Mouse (Mus musculus) ES-E14 (cell line): ENCODE data around the gene Cnbp. TPM values are rescaled to one million over a fixed set of nuclear protein-coding genes. Genes with fewer than 3 reads are reported as not detected.

Source experiments
- DNase-seq: peaks from one replicate; pipeline ENCODE4 v3.0.0-alpha.2; 2013; ENCODE audit warnings: low read depth, low spot score
- H3K27ac ChIP-seq: 2 replicates; pipeline ENCODE4 v1.5.1; 2012; ENCODE audit warnings: low read depth, mild to moderate bottlenecking, low read length, moderate library complexity, mixed read lengths; ENCODE audit not compliant: poor library complexity, insufficient read depth, severe bottlenecking
- H3K36me3 ChIP-seq: 2 replicates; pipeline ENCODE4 v1.6.1; 2012; ENCODE audit warnings: mild to moderate bottlenecking, low read length, moderate library complexity, mixed read lengths; ENCODE audit not compliant: control insufficient read depth, poor library complexity, insufficient read depth, severe bottlenecking
- H3K4me1 ChIP-seq, 2 experiments: fragments of 150-350 bp in 1 of 2; sonication (generic) in 1 of 2; 2 replicates each; pipeline ENCODE4 v1.6.1; 2012; ENCODE audit warnings: low read length in 2 of 2, mild to moderate bottlenecking in 1 of 2, mixed read lengths in 1 of 2; ENCODE audit not compliant: control insufficient read depth in 2 of 2, insufficient read depth in 2 of 2, poor library complexity in 1 of 2
- H3K4me3 ChIP-seq, 2 experiments: fragments of 150-350 bp in 1 of 2; sonication (generic) in 1 of 2; 2 replicates each; pipeline ENCODE4 v1.5.1; 2012; ENCODE audit warnings: low read length in 2 of 2, low read depth in 1 of 2, mild to moderate bottlenecking in 1 of 2, mixed read lengths in 1 of 2; ENCODE audit not compliant: insufficient read depth in 1 of 2, poor library complexity in 1 of 2, severe bottlenecking in 1 of 2
- H3K9ac ChIP-seq: 2 replicates; pipeline ENCODE4 v1.6.1; 2012; ENCODE audit warnings: low read depth, mild to moderate bottlenecking, low read length, mixed read lengths; ENCODE audit not compliant: poor library complexity, insufficient read depth, severe bottlenecking
- H3K9me3 ChIP-seq: fragments of 150-350 bp; sonication (generic); 2 replicates; pipeline ENCODE4 v1.6.1; 2012; ENCODE audit warnings: low read depth, mild to moderate bottlenecking, low read length; ENCODE audit not compliant: control insufficient read depth, insufficient read depth
- CHD2 ChIP-seq: IDR thresholded peaks from 2 replicates; pipeline ENCODE4 v1.6.1; 2014; ENCODE audit warnings: mild to moderate bottlenecking, low read depth, low read length, inconsistent platforms
- HCFC1 ChIP-seq: IDR thresholded peaks from 2 replicates; pipeline ENCODE4 v1.6.1; 2012; ENCODE audit warnings: low read length, inconsistent platforms, borderline replicate concordance; ENCODE audit not compliant: insufficient read depth
- MAFK ChIP-seq: IDR thresholded peaks from 2 replicates; pipeline ENCODE4 v1.6.1; 2014; ENCODE audit warnings: mild to moderate bottlenecking, low read depth, low read length, inconsistent platforms; ENCODE audit not compliant: insufficient read depth
- ZC3H11A ChIP-seq: IDR thresholded peaks from 2 replicates; pipeline ENCODE4 v1.6.1; 2012; ENCODE audit warnings: low read depth, mild to moderate bottlenecking, inconsistent platforms, low read length, borderline replicate concordance
- ZNF384 ChIP-seq: IDR thresholded peaks from 2 replicates; pipeline ENCODE4 v1.6.1; 2012; ENCODE audit warnings: low read depth, low read length, inconsistent platforms
- in situ Hi-C, 2 experiments: fragments of 600-800 bp; cut with MboI; formaldehyde crosslinking; loops; one replicate each; pipeline ENCODE4 v1.15.1; 2025; ENCODE audit warnings: low sequenced_read_pairs in 2 of 2, inconsistent platforms in 1 of 2; ENCODE audit not compliant: unreplicated experiment in 2 of 2
- total RNA-seq: library from RNA; depleted of rRNA; stranded (reverse); fragments of 300-350 nt; gene quantifications from 2 replicates; pipeline ENCODE4 v1.2.3, GENCODE M21; 2012

Gene Cnbp
- total RNA-seq, 1 experiment = 562 TPM

GRCm38 (mm10) chr6:87876068-87876643, 25.2 kb upstream of the Cnbp start:
- peak; percentile 24 for DNase-seq
- Histone ChIP-seq H3K4me3 (peak overlapping the region in 1 of 2 experiments; percentile 53; a peak in 2 of 4 replicates), H3K36me3 (no peaks in the 10 kb centered on the region), H3K27ac (no peak overlapping the region), H3K9ac (peak overlapping the region; percentile 36; the same call in 1 of the 2 replicates), H3K9me3 (no peaks in the 10 kb centered on the region), H3K4me1 (peaks cover 0 to 3% of the 10 kb centered on the region in 2 experiments; a peak in 2 of 4 replicates)
- in situ Hi-C loops = no loop called here
- TF ChIP-seq MAFK = no peak
- TF ChIP-seq ZNF384 = no peak
- no peak for TF ChIP-seq CHD2
- no peak for TF ChIP-seq HCFC1
- TF ChIP-seq ZC3H11A = no peak

- Histone ChIP-seq H3K4me3 (no peak overlapping the region), H3K9me3 (no peaks in the 10 kb centered on the region), H3K4me1 (peaks cover 0 to 3% of the 10 kb centered on the region in 2 experiments; a peak in 2 of 4 replicates), H3K9ac (no peak overlapping the region), H3K36me3 (no peaks in the 10 kb centered on the region), H3K27ac (no peak overlapping the region)
- in situ Hi-C loops = no loop called here
- no peak for DNase-seq
- TF ChIP-seq ZNF384 = no peak
- TF ChIP-seq HCFC1 = no peak
- TF ChIP-seq MAFK = no peak
- no peak for TF ChIP-seq CHD2
- TF ChIP-seq ZC3H11A = no peak
These were observed 24.7 kb upstream of the Cnbp start for GRCm38 (mm10) chr6:87875562-87875961.

GRCm38 (mm10) chr6:87875083-87875482, 24.2 kb upstream of the Cnbp start:
- no peak overlapping the region for H3K9ac ChIP-seq
- H3K36me3 ChIP-seq = no peaks in the 10 kb centered on the region
- no peaks in the 10 kb centered on the region for H3K9me3 ChIP-seq
- no peak overlapping the region for H3K27ac ChIP-seq
- TF ChIP-seq ZNF384 (no peak), HCFC1 (no peak), MAFK (no peak), ZC3H11A (no peak), CHD2 (no peak)
- peaks cover 0 to 3% of the 10 kb centered on the region in 2 experiments; a peak in 2 of 4 replicates for H3K4me1 ChIP-seq
- in situ Hi-C loops = no loop called here
- DNase-seq = no peak
- no peak overlapping the region for H3K4me3 ChIP-seq

- in situ Hi-C loops = no loop called here
- Histone ChIP-seq H3K27ac (no peak overlapping the region), H3K36me3 (no peaks in the 10 kb centered on the region), H3K4me3 (no peak overlapping the region), H3K9ac (no peak overlapping the region), H3K4me1 (peaks cover 0 to 3% of the 10 kb centered on the region in 2 experiments; a peak in 2 of 4 replicates), H3K9me3 (no peaks in the 10 kb centered on the region)
- no peak for TF ChIP-seq ZNF384
- TF ChIP-seq HCFC1 = no peak
- TF ChIP-seq MAFK = no peak
- no peak for TF ChIP-seq ZC3H11A
- no peak for TF ChIP-seq CHD2
- DNase-seq = no peak
These were observed 23.1 kb upstream of the Cnbp start for GRCm38 (mm10) chr6:87873963-87874362.

- H3K9me3 ChIP-seq = no peaks in the 10 kb centered on the region
- no peak overlapping the region for H3K9ac ChIP-seq
- peaks cover 0 to 3% of the 10 kb centered on the region in 2 experiments; a peak in 2 of 4 replicates for H3K4me1 ChIP-seq
- H3K27ac ChIP-seq = no peak overlapping the region
- no peak overlapping the region for H3K4me3 ChIP-seq
- in situ Hi-C loops = no loop called here
- DNase-seq = no peak
- TF ChIP-seq ZC3H11A (no peak), HCFC1 (no peak), MAFK (no peak), ZNF384 (no peak)
- no peaks in the 10 kb centered on the region for H3K36me3 ChIP-seq
These were observed 22.2 kb upstream of the Cnbp start for GRCm38 (mm10) chr6:87873104-87873503.
